Mouse (Mus musculus) bone marrow, adult 2 months (tissue): ENCODE results near the gene Fam129b.

Source experiments
- CTCF ChIP-seq: fragments of 200-500 bp; IDR thresholded peaks from 2 replicates; pipeline ENCODE4 v1.5.1; 2011; ENCODE audit warnings: low read length, control low read depth; ENCODE audit not compliant: control insufficient read depth, insufficient read depth
- POLR2A ChIP-seq: fragments of 200-500 bp; IDR thresholded peaks from 2 replicates; pipeline ENCODE4 v1.6.1; 2011; ENCODE audit warnings: low read depth, mild to moderate bottlenecking, control low read depth, low read length, borderline replicate concordance; ENCODE audit not compliant: control insufficient read depth

- TF ChIP-seq CTCF (no peak), POLR2A (no peak)
These were observed 88.1 kb downstream of the Fam129b start for GRCm38 (mm10) chr2:32963981-32964380.
